Mouse (Mus musculus) ES-E14 (cell line): Measurements from ENCODE around the gene Nckap1. TPM values are rescaled to one million over a fixed set of nuclear protein-coding genes. Genes with fewer than 3 reads are reported as not detected.

Source experiments
- DNase-seq: peaks from one replicate; pipeline ENCODE4 v3.0.0-alpha.2; 2013; ENCODE audit warnings: low read depth, low spot score
- H3K27ac ChIP-seq: 2 replicates; pipeline ENCODE4 v1.5.1; 2012; ENCODE audit warnings: low read depth, mild to moderate bottlenecking, low read length, moderate library complexity, mixed read lengths; ENCODE audit not compliant: poor library complexity, insufficient read depth, severe bottlenecking
- H3K36me3 ChIP-seq: 2 replicates; pipeline ENCODE4 v1.6.1; 2012; ENCODE audit warnings: mild to moderate bottlenecking, low read length, moderate library complexity, mixed read lengths; ENCODE audit not compliant: control insufficient read depth, poor library complexity, insufficient read depth, severe bottlenecking
- H3K4me1 ChIP-seq, 2 experiments: fragments of 150-350 bp in 1 of 2; sonication (generic) in 1 of 2; 2 replicates each; pipeline ENCODE4 v1.6.1; 2012; ENCODE audit warnings: low read length in 2 of 2, mild to moderate bottlenecking in 1 of 2, mixed read lengths in 1 of 2; ENCODE audit not compliant: control insufficient read depth in 2 of 2, insufficient read depth in 2 of 2, poor library complexity in 1 of 2
- H3K4me3 ChIP-seq, 2 experiments: fragments of 150-350 bp in 1 of 2; sonication (generic) in 1 of 2; 2 replicates each; pipeline ENCODE4 v1.5.1; 2012; ENCODE audit warnings: low read length in 2 of 2, low read depth in 1 of 2, mild to moderate bottlenecking in 1 of 2, mixed read lengths in 1 of 2; ENCODE audit not compliant: insufficient read depth in 1 of 2, poor library complexity in 1 of 2, severe bottlenecking in 1 of 2
- H3K9ac ChIP-seq: 2 replicates; pipeline ENCODE4 v1.6.1; 2012; ENCODE audit warnings: low read depth, mild to moderate bottlenecking, low read length, mixed read lengths; ENCODE audit not compliant: poor library complexity, insufficient read depth, severe bottlenecking
- H3K9me3 ChIP-seq: fragments of 150-350 bp; sonication (generic); 2 replicates; pipeline ENCODE4 v1.6.1; 2012; ENCODE audit warnings: low read depth, mild to moderate bottlenecking, low read length; ENCODE audit not compliant: control insufficient read depth, insufficient read depth
- CHD2 ChIP-seq: IDR thresholded peaks from 2 replicates; pipeline ENCODE4 v1.6.1; 2014; ENCODE audit warnings: mild to moderate bottlenecking, low read depth, low read length, inconsistent platforms
- HCFC1 ChIP-seq: IDR thresholded peaks from 2 replicates; pipeline ENCODE4 v1.6.1; 2012; ENCODE audit warnings: low read length, inconsistent platforms, borderline replicate concordance; ENCODE audit not compliant: insufficient read depth
- MAFK ChIP-seq: IDR thresholded peaks from 2 replicates; pipeline ENCODE4 v1.6.1; 2014; ENCODE audit warnings: mild to moderate bottlenecking, low read depth, low read length, inconsistent platforms; ENCODE audit not compliant: insufficient read depth
- ZC3H11A ChIP-seq: IDR thresholded peaks from 2 replicates; pipeline ENCODE4 v1.6.1; 2012; ENCODE audit warnings: low read depth, mild to moderate bottlenecking, inconsistent platforms, low read length, borderline replicate concordance
- ZNF384 ChIP-seq: IDR thresholded peaks from 2 replicates; pipeline ENCODE4 v1.6.1; 2012; ENCODE audit warnings: low read depth, low read length, inconsistent platforms
- in situ Hi-C, 2 experiments: fragments of 600-800 bp; cut with MboI; formaldehyde crosslinking; loops; one replicate each; pipeline ENCODE4 v1.15.1; 2025; ENCODE audit warnings: low sequenced_read_pairs in 2 of 2, inconsistent platforms in 1 of 2; ENCODE audit not compliant: unreplicated experiment in 2 of 2
- total RNA-seq: library from RNA; depleted of rRNA; stranded (reverse); fragments of 300-350 nt; gene quantifications from 2 replicates; pipeline ENCODE4 v1.2.3, GENCODE M21; 2012

The Nckap1 gene
- total RNA-seq, 1 experiment = 62.6 TPM

GRCm38 (mm10) chr2:80542801-80543200, 38.4 kb downstream of the Nckap1 start:
- H3K4me1 ChIP-seq = no peaks in the 10 kb centered on the region
- H3K4me3 ChIP-seq = no peak overlapping the region
- TF ChIP-seq CHD2 = no peak
- no peak for TF ChIP-seq HCFC1
- TF ChIP-seq MAFK = no peak
- no peak for TF ChIP-seq ZNF384
- no peak for TF ChIP-seq ZC3H11A
- in situ Hi-C loops = no loop called here
- no peak for DNase-seq
- peaks cover 10% of the 10 kb centered on the region for H3K36me3 ChIP-seq
- H3K27ac ChIP-seq = no peak overlapping the region
- no peaks in the 10 kb centered on the region for H3K9me3 ChIP-seq
- no peak overlapping the region for H3K9ac ChIP-seq

- Histone ChIP-seq H3K9me3 (no peaks in the 10 kb centered on the region), H3K4me3 (no peak overlapping the region), H3K27ac (no peak overlapping the region), H3K4me1 (no peaks in the 10 kb centered on the region), H3K36me3 (peaks cover 11% of the 10 kb centered on the region), H3K9ac (no peak overlapping the region)
- TF ChIP-seq HCFC1 = no peak
- no peak for TF ChIP-seq MAFK
- no peak for TF ChIP-seq ZC3H11A
- TF ChIP-seq CHD2 = no peak
- TF ChIP-seq ZNF384 = no peak
- DNase-seq = no peak
- in situ Hi-C loops = no loop called here
Measured at GRCm38 (mm10) chr2:80537156-80537555, 44.0 kb downstream of the Nckap1 start.

GRCm38 (mm10) chr2:80536608-80537007, 44.6 kb downstream of the Nckap1 start:
- H3K27ac ChIP-seq = no peak overlapping the region
- no peak for DNase-seq
- H3K9ac ChIP-seq = no peak overlapping the region
- H3K9me3 ChIP-seq = no peaks in the 10 kb centered on the region
- H3K4me1 ChIP-seq = no peaks in the 10 kb centered on the region
- in situ Hi-C loops = no loop called here
- TF ChIP-seq CHD2 (no peak), ZNF384 (no peak), HCFC1 (no peak), MAFK (no peak)
- peaks cover 11% of the 10 kb centered on the region for H3K36me3 ChIP-seq
- H3K4me3 ChIP-seq = no peak overlapping the region

GRCm38 (mm10) chr2:80524275-80524674, 56.9 kb downstream of the Nckap1 start:
- H3K4me3 ChIP-seq = no peak overlapping the region
- H3K9me3 ChIP-seq = no peaks in the 10 kb centered on the region
- no peak for TF ChIP-seq CHD2
- TF ChIP-seq ZC3H11A = no peak
- no peak for TF ChIP-seq ZNF384
- TF ChIP-seq HCFC1 = no peak
- no peak for TF ChIP-seq MAFK
- no peaks in the 10 kb centered on the region for H3K4me1 ChIP-seq
- peaks cover 16% of the 10 kb centered on the region for H3K36me3 ChIP-seq
- H3K9ac ChIP-seq = no peak overlapping the region
- no peak overlapping the region for H3K27ac ChIP-seq
- in situ Hi-C loops = no loop called here
- DNase-seq = no peak
